Mouse (Mus musculus): ENCODE measurements around the gene Kcnh8.

DNA sequence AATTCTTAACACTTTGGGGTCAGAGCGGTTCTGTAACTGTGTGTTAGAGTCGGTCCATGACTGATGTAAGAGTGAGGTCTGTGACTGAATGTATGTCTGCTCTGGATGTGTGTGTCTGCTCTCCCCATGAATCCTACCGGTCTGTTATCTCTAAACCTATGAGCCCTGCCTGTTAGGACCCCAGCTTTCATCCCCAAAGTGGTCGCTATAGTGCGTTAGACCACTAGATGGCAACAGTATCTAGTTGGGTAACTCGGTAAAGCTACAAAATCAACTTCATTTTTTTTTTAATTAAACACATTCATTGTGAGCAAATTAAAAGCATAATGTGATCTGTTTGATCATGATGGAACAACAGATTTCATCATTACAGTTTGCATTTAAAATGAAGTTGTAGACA, 202.0 kb downstream of the Kcnh8 start:
- TF ChIP-seq MAX (IDR thresholded peaks at IDR 0.05; ENCODE audit: low read depth) (no peak), USF1 (IDR thresholded peaks at IDR 0.05; ENCODE audit: low read depth) (no peak), POLR2A (IDR thresholded peaks at IDR 0.05; ENCODE audit: insufficient read length, low read depth) (no peak)

All from myocyte (in vitro differentiated cells).